22 mouse cellular contexts compared by ENCODE assay signal in genomic region chr6:4069714-4070113, GRCm38 (mm10). TPM values are rescaled to one million over a fixed set of nuclear protein-coding genes. Genes with fewer than 3 reads are reported as not detected.
DNase-seq lines count a peak whose midpoint lies in the region; ATAC-seq and TF ChIP-seq lines count a peak whose summit lies in the region.
"Had no signal": no experiment of that assay in that cellular context is flagged by ENCODE, and none has a peak within 500 bp of the region (broad histone marks: within the 10 kb centered on the region; RNA-seq: fewer than 3 reads in every experiment).

No protein-coding gene starts in this region.

- 0 out of 2 replicates have a peak, but pooled peaks have one; percentile 31 for ATAC-seq in intestine, postnatal 0 days
- no peak for ATAC-seq in intestine, embryonic 16.5 days
- 0 out of 2 replicates have a peak, but pooled peaks have one; percentile 33 for ATAC-seq in kidney, embryonic 15.5 days (replicated peaks; ENCODE audit: low FRiP score)
- ATAC-seq in kidney, embryonic 16.5 days (ENCODE audit: low FRiP score, low TSS enrichment) = peak; percentile 65; the same call in 1 of the 2 replicates
- ATAC-seq in kidney, postnatal 0 days (replicated peaks; ENCODE audit: low FRiP score, low read depth) = peak; percentile 79
- ATAC-seq: activated CD4-positive, CD25-positive, alpha-beta regulatory T cell, adult 4 months; CD4-positive, CD25-positive, alpha-beta regulatory T cell, adult 4 months; Patski had no signal

- no peaks in the 10 kb centered on the region for H3K4me1 ChIP-seq in intestine, postnatal 0 days (replicated peaks; ENCODE audit: control insufficient read depth, insufficient read depth, low read length)
- H3K4me1 ChIP-seq in intestine, embryonic 16.5 days (ENCODE audit: control insufficient read depth, insufficient read depth, low read length) = no peaks in the 10 kb centered on the region
- no peaks in the 10 kb centered on the region for H3K4me1 ChIP-seq in kidney, embryonic 15.5 days
- H3K4me1 ChIP-seq in kidney, embryonic 16.5 days (ENCODE audit: insufficient read depth, low read length) = no peaks in the 10 kb centered on the region
- no peaks in the 10 kb centered on the region for H3K4me1 ChIP-seq in kidney, postnatal 0 days (replicated peaks; ENCODE audit: insufficient read depth, low read length)

- no peaks in the 10 kb centered on the region for H3K9me3 ChIP-seq in intestine, postnatal 0 days (ENCODE audit: control insufficient read depth)
- no peaks in the 10 kb centered on the region for H3K9me3 ChIP-seq in intestine, embryonic 16.5 days (ENCODE audit: control insufficient read depth, low read length)
- no peaks in the 10 kb centered on the region for H3K9me3 ChIP-seq in kidney, embryonic 15.5 days (replicated peaks)
- H3K9me3 ChIP-seq in kidney, embryonic 16.5 days (ENCODE audit: low read length) = no peaks in the 10 kb centered on the region
- no peaks in the 10 kb centered on the region for H3K9me3 ChIP-seq in kidney, postnatal 0 days (replicated peaks; ENCODE audit: low read length)
- H3K9me3 ChIP-seq: G1E had no signal

- H3K36me3 ChIP-seq in intestine, postnatal 0 days (ENCODE audit: control insufficient read depth, insufficient read depth) = no peaks in the 10 kb centered on the region
- no peaks in the 10 kb centered on the region for H3K36me3 ChIP-seq in intestine, embryonic 16.5 days (ENCODE audit: control insufficient read depth, insufficient read depth, low read length)
- H3K36me3 ChIP-seq in kidney, embryonic 15.5 days = no peaks in the 10 kb centered on the region
- no peaks in the 10 kb centered on the region for H3K36me3 ChIP-seq in kidney, embryonic 16.5 days (ENCODE audit: insufficient read depth, low read length)
- no peaks in the 10 kb centered on the region for H3K36me3 ChIP-seq in kidney, postnatal 0 days (ENCODE audit: insufficient read depth, low read length)
- H3K36me3 ChIP-seq: G1E had no signal

- no peak for TF ChIP-seq CTCF in intestine, postnatal 0 days (IDR thresholded peaks at IDR 0.05; ENCODE audit: low read depth)
- no peak for TF ChIP-seq CTCF in kidney, postnatal 0 days (IDR thresholded peaks at IDR 0.05; ENCODE audit: low read depth)

- H3K27me3 ChIP-seq in intestine, postnatal 0 days (replicated peaks; ENCODE audit: control insufficient read depth, insufficient read depth, low read length) = no peaks in the 10 kb centered on the region
- no peaks in the 10 kb centered on the region for H3K27me3 ChIP-seq in intestine, embryonic 16.5 days (replicated peaks; ENCODE audit: control insufficient read depth, insufficient read depth, low read length)
- H3K27me3 ChIP-seq in kidney, embryonic 15.5 days = no peaks in the 10 kb centered on the region
- H3K27me3 ChIP-seq in kidney, embryonic 16.5 days (ENCODE audit: insufficient read depth, low read length) = no peaks in the 10 kb centered on the region
- H3K27me3 ChIP-seq in kidney, postnatal 0 days (ENCODE audit: insufficient read depth, low read length) = no peaks in the 10 kb centered on the region
- H3K27me3 ChIP-seq: CH12.LX had no signal

- H3K27ac ChIP-seq in intestine, postnatal 0 days (ENCODE audit: low read depth, low read length) = no peak overlapping the region
- no peak overlapping the region for H3K27ac ChIP-seq in intestine, embryonic 16.5 days (ENCODE audit: low read length)
- H3K27ac ChIP-seq in kidney, embryonic 15.5 days = no peak overlapping the region
- no peak overlapping the region for H3K27ac ChIP-seq in kidney, embryonic 16.5 days (ENCODE audit: low read length)
- H3K27ac ChIP-seq in kidney, postnatal 0 days = no peak overlapping the region

- no peak overlapping the region for H3K4me2 ChIP-seq in intestine, postnatal 0 days (replicated peaks; ENCODE audit: low read depth)
- no peak overlapping the region for H3K4me2 ChIP-seq in intestine, embryonic 16.5 days (ENCODE audit: low read depth, low read length)
- no peak overlapping the region for H3K4me2 ChIP-seq in kidney, embryonic 15.5 days
- no peak overlapping the region for H3K4me2 ChIP-seq in kidney, embryonic 16.5 days (replicated peaks; ENCODE audit: low read depth, low read length)
- H3K4me2 ChIP-seq in kidney, postnatal 0 days (ENCODE audit: low read length) = no peak overlapping the region

- no peak overlapping the region for H3K9ac ChIP-seq in intestine, postnatal 0 days (ENCODE audit: low read depth, low read length)
- no peak overlapping the region for H3K9ac ChIP-seq in intestine, embryonic 16.5 days (ENCODE audit: low read depth, low read length)
- H3K9ac ChIP-seq in kidney, embryonic 15.5 days = no peak overlapping the region
- H3K9ac ChIP-seq in kidney, embryonic 16.5 days (replicated peaks; ENCODE audit: low read length) = no peak overlapping the region
- H3K9ac ChIP-seq in kidney, postnatal 0 days (ENCODE audit: low read depth, low read length) = no peak overlapping the region

- DNase-seq in kidney, postnatal 25 days = no peak
- no peak for DNase-seq in kidney, adult 11 months
- DNase-seq in kidney, postnatal 0 days (ENCODE audit: low spot score) = peak; percentile 10
- DNase-seq in kidney, postnatal 36 days = no peak
- DNase-seq: adrenal gland, adult 2 months; adrenal gland, adult 8-10 months; adrenal gland, postnatal 10 days; adrenal gland, postnatal 14 days; adrenal gland, postnatal 25 days; adrenal gland, postnatal 36 days; B cell, adult 2 months; cerebellum, adult 11 months; cerebellum, adult 11-12 months had no signal

- no peak overlapping the region for H3K4me3 ChIP-seq in intestine, postnatal 0 days (ENCODE audit: low read depth, low read length)
- H3K4me3 ChIP-seq in intestine, embryonic 16.5 days (ENCODE audit: low read length) = no peak overlapping the region
- no peak overlapping the region for H3K4me3 ChIP-seq in kidney, embryonic 15.5 days (replicated peaks)
- H3K4me3 ChIP-seq in kidney, embryonic 16.5 days (ENCODE audit: low read length) = no peak overlapping the region
- no peak overlapping the region for H3K4me3 ChIP-seq in kidney, postnatal 0 days (replicated peaks; ENCODE audit: low read depth, low read length)

RNA-seq across cellular contexts. Expression of gene Bet1, which starts 17.1 kb away (rescaled TPM):
- 103 and 110 TPM in 2 replicates for polyA plus RNA-seq in intestine, postnatal 0 days (2015; fragmentation: Nextera tagmentation; extraction: Ambion mirVana)
- polyA plus RNA-seq in intestine, embryonic 16.5 days (2015; fragmentation: Nextera tagmentation; extraction: Ambion mirVana) = 70.6 and 82.2 TPM in 2 replicates
- polyA plus RNA-seq in kidney, embryonic 15.5 days (2015; fragmentation: Nextera tagmentation; extraction: Ambion mirVana) = 69.4 and 79.3 TPM in 2 replicates
- 70.8 and 74.9 TPM in 2 replicates for polyA plus RNA-seq in kidney, embryonic 16.5 days (2015; fragmentation: Nextera tagmentation; extraction: Ambion mirVana)
- 83.3 and 83.6 TPM in 2 replicates for polyA plus RNA-seq in kidney, postnatal 0 days (2015; fragmentation: Nextera tagmentation; extraction: Ambion mirVana)
